Mouse (Mus musculus) neural tube, embryonic 11.5 days (tissue): ENCODE measurements around the gene Kank2. TPM values are rescaled to one million over a fixed set of nuclear protein-coding genes. Genes with fewer than 3 reads are reported as not detected.

Experiments
- microRNA-seq: library from miRNA; unstranded; fragments of <30 nt; microRNA quantifications from one replicate; pipeline ENCODE4, GENCODE M21; 2016
- polyA plus RNA-seq: library from polyadenylated mRNA; unstranded; fragments of >200 nt; fragmentation: Nextera tagmentation; extraction: Ambion mirVana; gene quantifications from 2 replicates; pipeline ENCODE4 v1.2.1, GENCODE M21; 2014

Kank2 gene
- polyA plus RNA-seq, 1 experiment from 2014 or later, result 3.7 TPM

Small RNA genes lying within 50 kb of the gene (microRNA-seq; reads per million reads assigned to microRNA genes)
- 6.2 reads per million, percentile 14 among the genes with 10 or more reads in this experiment for gene Mir7083

Other genes starting within 250 kb of the Kank2 start
- gene Timm29, start 206.0 kb downstream of the Kank2 start, polyA plus RNA-seq, result 59.8 and 63.8 TPM in 2 replicates
- gene Yipf2, start 205.9 kb downstream of the Kank2 start, polyA plus RNA-seq, result 13.8 and 17.5 TPM in 2 replicates
- 172 and 175 TPM in 2 replicates for gene Smarca4, start 182.6 kb downstream of the Kank2 start, polyA plus RNA-seq
- 18.7 and 22.5 TPM in 2 replicates for gene Ldlr, start 75.3 kb downstream of the Kank2 start, polyA plus RNA-seq
- 116 and 117 TPM in 2 replicates for gene Spc24, start 38.4 kb downstream of the Kank2 start, polyA plus RNA-seq
- not detected in 2 replicates for gene Angptl8, start 36.8 kb upstream of the Kank2 start, polyA plus RNA-seq
- gene Dock6, start 53.9 kb upstream of the Kank2 start, polyA plus RNA-seq, result 24.7 and 25.4 TPM in 2 replicates
- gene Rab3d, start 119.4 kb upstream of the Kank2 start, polyA plus RNA-seq, result 11.1 and 12.7 TPM in 2 replicates
- 3.6 TPM in 2 replicates for gene Ccdc159, start 128.7 kb upstream of the Kank2 start, polyA plus RNA-seq
- gene Tmem205, start 128.8 kb upstream of the Kank2 start, polyA plus RNA-seq, result 35.1 and 35.4 TPM in 2 replicates
- 27.7 TPM in 2 replicates for gene Plppr2, start 138.3 kb upstream of the Kank2 start, polyA plus RNA-seq
- 18.9 and 22.5 TPM in 2 replicates for gene Swsap1, start 157.0 kb upstream of the Kank2 start, polyA plus RNA-seq
- 4.1 and 5.9 TPM in 2 replicates for gene Epor, start 164.8 kb upstream of the Kank2 start, polyA plus RNA-seq
- gene Rgl3, start 190.7 kb upstream of the Kank2 start, polyA plus RNA-seq, result 2.3 and 3.7 TPM in 2 replicates
- 2.7 and 3.5 TPM in 2 replicates for gene Ccdc151, start 203.9 kb upstream of the Kank2 start, polyA plus RNA-seq
- gene Prkcsh, start 204.1 kb upstream of the Kank2 start, polyA plus RNA-seq, result 91.4 and 106 TPM in 2 replicates